Mouse (Mus musculus) heart, adult 2 months (tissue): ENCODE measurements at regions not wholly inside any gene's neighbourhood (a gene's known extent, or its start where the extent isn't known, plus 50 kb on each side); places are given as distances from the start of the nearest gene placed in this dataset.

Source experiments
- DNase-seq, 2 experiments: peaks; one replicate each; pipeline ENCODE4 v3.0.0; 2021
- H3K27ac ChIP-seq: fragments of 200-600 bp; 2 replicates; pipeline ENCODE4 v1.8.1; 2022
- H3K27me3 ChIP-seq: fragments of 200-500 bp; 2 replicates; pipeline ENCODE4 v1.6.1; 2012; ENCODE audit warnings: mild to moderate bottlenecking, low read length, inconsistent platforms, mixed read lengths; ENCODE audit not compliant: control insufficient read depth, insufficient read depth
- H3K36me3 ChIP-seq: fragments of 200-500 bp; 2 replicates; pipeline ENCODE4 v1.6.1; 2012; ENCODE audit warnings: low read length, inconsistent platforms; ENCODE audit not compliant: control insufficient read depth, insufficient read depth
- H3K4me1 ChIP-seq: fragments of 200-500 bp; 2 replicates; pipeline ENCODE4 v1.6.1; 2011; ENCODE audit warnings: low read length; ENCODE audit not compliant: control insufficient read depth, insufficient read depth
- H3K4me3 ChIP-seq: fragments of 200-600 bp; 2 replicates; pipeline ENCODE4 v1.8.1; 2022
- H3K79me2 ChIP-seq: fragments of 200-500 bp; replicated peaks from 2 replicates; pipeline ENCODE4 v1.6.1; 2012; ENCODE audit warnings: mild to moderate bottlenecking, inconsistent platforms, low read length, moderate library complexity, mixed read lengths; ENCODE audit not compliant: control insufficient read depth, insufficient read depth
- H3K9ac ChIP-seq: fragments of 200-500 bp; 2 replicates; pipeline ENCODE4 v1.6.1; 2012; ENCODE audit warnings: low read depth, mild to moderate bottlenecking, control low read depth, inconsistent platforms, low read length, mixed read lengths
- CTCF ChIP-seq: fragments of 200-600 bp; IDR thresholded peaks from 2 replicates; pipeline ENCODE4 v1.8.1; 2022; ENCODE audit warnings: antibody characterized with exemption, mild to moderate bottlenecking, moderate library complexity
- EP300 ChIP-seq: fragments of 200-500 bp; IDR thresholded peaks from 2 replicates; pipeline ENCODE4 v1.6.1; 2011; ENCODE audit warnings: low read depth, low read length, control low read depth; ENCODE audit not compliant: insufficient read depth
- POLR2A ChIP-seq: fragments of 200-500 bp; IDR thresholded peaks from 2 replicates; pipeline ENCODE4 v1.6.1; 2011; ENCODE audit warnings: mild to moderate bottlenecking, low read depth, low read length, control low read depth; ENCODE audit not compliant: insufficient read depth
- WGBS: fragments of 180-500 bp; shearing (Covaris S2); methylation state at CpG from one replicate; pipeline ENCODE4 v1.1.7; 2018; 5-methylcytosine and 5-hydroxymethylcytosine counted together
- intact Hi-C: fragments of 180-260 bp; cut with DNase I; formaldehyde crosslinking; loops from one replicate; pipeline ENCODE4 v1.15.1; 2025

- TF ChIP-seq POLR2A (no peak), EP300 (no peak), CTCF (peak; percentile 34)
- intact Hi-C loops = loop anchor here (5.0 to 10.0 kb wide), 2 partner anchors 223 to 315 kb away; no protein-coding TSS in a partner anchor
Observed at GRCm38 (mm10) chr13:73091886-73092285, 168.4 kb upstream of the Irx4 start.

GRCm38 (mm10) chr13:73097502-73097901 is 162.8 kb upstream of the Irx4 start:
- no peaks in the 10 kb centered on the region for H3K79me2 ChIP-seq
- no peak overlapping the region for H3K27ac ChIP-seq
- H3K4me3 ChIP-seq = no peak overlapping the region
- 0 out of 2 replicates have a peak, but pooled peaks cover 2% of the 10 kb centered on the region for H3K27me3 ChIP-seq
- H3K36me3 ChIP-seq = no peaks in the 10 kb centered on the region
- intact Hi-C loops = loop anchor here (10.0 kb wide), 1 partner anchor 217 kb away; no protein-coding TSS in a partner anchor
- no peaks in the 10 kb centered on the region for H3K4me1 ChIP-seq
- 87% methylated on average over 9 of the region's 9 CpGs for WGBS
- H3K9ac ChIP-seq = no peak overlapping the region
- no peak for TF ChIP-seq CTCF
- TF ChIP-seq POLR2A = no peak
- TF ChIP-seq EP300 = no peak
- DNase-seq = no peak

More at GRCm38 (mm10) chr13:73091886-73092285, 168.4 kb upstream of the Irx4 start:
- no peaks in the 10 kb centered on the region for H3K79me2 ChIP-seq
- no peak overlapping the region for H3K9ac ChIP-seq
- no peak overlapping the region for H3K27ac ChIP-seq
- H3K36me3 ChIP-seq = no peaks in the 10 kb centered on the region
- 48% methylated on average over 3 of the region's 3 CpGs for WGBS
- DNase-seq = no peak
- H3K4me3 ChIP-seq = no peak overlapping the region
- H3K4me1 ChIP-seq = no peaks in the 10 kb centered on the region
- H3K27me3 ChIP-seq = 0 out of 2 replicates have a peak, but pooled peaks cover 2% of the 10 kb centered on the region

GRCm38 (mm10) chr13:73099407-73099806 is 160.9 kb upstream of the Irx4 start:
- no peaks in the 10 kb centered on the region for H3K36me3 ChIP-seq
- no peak overlapping the region for H3K4me3 ChIP-seq
- H3K9ac ChIP-seq = no peak overlapping the region
- 89% methylated on average over 1 of the region's 1 CpGs for WGBS
- DNase-seq = no peak
- no peak for TF ChIP-seq POLR2A
- TF ChIP-seq CTCF = no peak
- TF ChIP-seq EP300 = no peak
- 0 out of 2 replicates have a peak, but pooled peaks cover 2% of the 10 kb centered on the region for H3K27me3 ChIP-seq
- no peak overlapping the region for H3K27ac ChIP-seq
- intact Hi-C loops = loop anchor here (10.0 kb wide), 1 partner anchor 215 kb away; no protein-coding TSS in a partner anchor
- no peaks in the 10 kb centered on the region for H3K79me2 ChIP-seq
- no peaks in the 10 kb centered on the region for H3K4me1 ChIP-seq

- H3K4me1 ChIP-seq = no peaks in the 10 kb centered on the region
- no peak for TF ChIP-seq POLR2A
- no peak for TF ChIP-seq CTCF
- no peak for TF ChIP-seq EP300
- H3K9ac ChIP-seq = no peak overlapping the region
- H3K27ac ChIP-seq = no peak overlapping the region
- H3K27me3 ChIP-seq = no peaks in the 10 kb centered on the region
- no peak for DNase-seq
- H3K36me3 ChIP-seq = no peaks in the 10 kb centered on the region
- H3K4me3 ChIP-seq = no peak overlapping the region
- 77% methylated on average over 14 of the region's 14 CpGs for WGBS
- H3K79me2 ChIP-seq = no peaks in the 10 kb centered on the region
- intact Hi-C loops = no loop called here
Observed at GRCm38 (mm10) chr13:73107250-73107993, 152.9 kb upstream of the Irx4 start.

- no peak for TF ChIP-seq EP300
- TF ChIP-seq POLR2A = no peak
- no peak for TF ChIP-seq CTCF
- Histone ChIP-seq H3K4me1 (no peaks in the 10 kb centered on the region), H3K9ac (no peak overlapping the region), H3K79me2 (no peaks in the 10 kb centered on the region), H3K27me3 (no peaks in the 10 kb centered on the region), H3K27ac (no peak overlapping the region), H3K4me3 (no peak overlapping the region), H3K36me3 (no peaks in the 10 kb centered on the region)
- intact Hi-C loops = no loop called here
- 85% methylated on average over 22 of the region's 22 CpGs for WGBS
- no peak for DNase-seq
Observed at GRCm38 (mm10) chr13:73116822-73117632, 143.3 kb upstream of the Irx4 start.
